Mouse (Mus musculus) embryonic fibroblast, embryonic 13.5 days (primary cell): ENCODE data around the gene 1110008L16Rik.

Experiments used
- CTCF ChIP-seq: IDR thresholded peaks from 2 replicates; pipeline ENCODE4 v1.5.1; 2011; ENCODE audit warnings: mild to moderate bottlenecking, control low read depth, low read length, moderate library complexity, borderline replicate concordance; ENCODE audit not compliant: insufficient read depth
- POLR2A ChIP-seq: IDR thresholded peaks from 2 replicates; pipeline ENCODE4 v1.6.1; 2011; ENCODE audit warnings: low read depth, mild to moderate bottlenecking, control low read depth, low read length, moderate library complexity

GRCm38 (mm10) chr12:55399128-55399677 is 99.8 kb downstream of the 1110008L16Rik start:
- TF ChIP-seq POLR2A (no peak), CTCF (no peak)
